Mouse (Mus musculus) liver, adult 2 months (tissue): ENCODE measurements at regions not wholly inside any gene's neighbourhood (a gene's known extent, or its start where the extent isn't known, plus 50 kb on each side); places are given as distances from the start of the nearest gene placed in this dataset.

Source experiments
- CTCF ChIP-seq: fragments of 200-500 bp; IDR thresholded peaks from 2 replicates; pipeline ENCODE4 v1.5.1; 2011; ENCODE audit warnings: low read depth, low read length, control low read depth
- POLR2A ChIP-seq: fragments of 200-500 bp; IDR thresholded peaks from 2 replicates; pipeline ENCODE4 v1.6.1; 2011; ENCODE audit warnings: low read length, control low read depth; ENCODE audit not compliant: insufficient read depth; ENCODE audit errors: extremely low read depth

- TF ChIP-seq CTCF = no peak
- no peak for TF ChIP-seq POLR2A
Observed at GRCm38 (mm10) chr12:78066024-78066423, 128.0 kb upstream of the Gm6657 start.
